Mouse (Mus musculus) midbrain, postnatal 0 days (tissue): ENCODE measurements around the gene Rexo1. TPM values are rescaled to one million over a fixed set of nuclear protein-coding genes. Genes with fewer than 3 reads are reported as not detected.
"Not testable (repeated sequence)": the region's sequence is repeated elsewhere in the genome, so short reads cannot be mapped to it uniquely, and the experiment has no call there.

Experiments
- ATAC-seq: fragments of 200-750 bp; cut with Nextera tagmentation; 2 replicates; pipeline ENCODE4 v1.8.0; 2017; ENCODE audit warnings: moderate number of reproducible peaks, mild to moderate bottlenecking, moderate TSS enrichment, moderate library complexity; ENCODE audit not compliant: low FRiP score
- DNase-seq: peaks from one replicate; pipeline ENCODE4 v3.0.0-alpha.2; 2015; ENCODE audit warnings: low spot score
- H3K27ac ChIP-seq: fragments of 300-500 bp; sonication (generic); 2 replicates; pipeline ENCODE4 v1.5.1; 2014; ENCODE audit warnings: low read depth, mild to moderate bottlenecking, low read length, mixed read lengths
- H3K27me3 ChIP-seq: fragments of 300-500 bp; sonication (generic); 2 replicates; pipeline ENCODE4 v1.6.1; 2014; ENCODE audit warnings: low read length, control low read depth, mixed read lengths; ENCODE audit not compliant: insufficient read depth
- H3K36me3 ChIP-seq: fragments of 300-500 bp; sonication (generic); 2 replicates; pipeline ENCODE4 v1.6.1; 2014; ENCODE audit warnings: low read length, control low read depth, mixed read lengths; ENCODE audit not compliant: insufficient read depth
- H3K4me1 ChIP-seq: fragments of 300-500 bp; sonication (generic); 2 replicates; pipeline ENCODE4 v1.6.1; 2014; ENCODE audit warnings: mild to moderate bottlenecking, control low read depth, antibody characterized with exemption, low read length, mixed read lengths; ENCODE audit not compliant: insufficient read depth
- H3K4me2 ChIP-seq: fragments of 300-500 bp; sonication (generic); 2 replicates; pipeline ENCODE4 v1.6.1; 2014; ENCODE audit warnings: low read depth, mild to moderate bottlenecking, low read length, mixed read lengths; ENCODE audit not compliant: poor library complexity, severe bottlenecking
- H3K4me3 ChIP-seq: fragments of 300-500 bp; sonication (generic); 2 replicates; pipeline ENCODE4 v1.5.1; 2014; ENCODE audit warnings: low read depth, mild to moderate bottlenecking, low read length, moderate library complexity
- H3K9ac ChIP-seq: fragments of 300-500 bp; sonication (generic); replicated peaks from 2 replicates; pipeline ENCODE4 v1.6.1; 2014; ENCODE audit warnings: mild to moderate bottlenecking, low read length, moderate library complexity, mixed read lengths; ENCODE audit not compliant: poor library complexity, severe bottlenecking
- H3K9me3 ChIP-seq: fragments of 300-500 bp; sonication (generic); 2 replicates; pipeline ENCODE4 v1.6.1; 2016; ENCODE audit warnings: low read length, control low read depth
- CTCF ChIP-seq: IDR thresholded peaks from 2 replicates; pipeline ENCODE4 v1.5.1; 2016; ENCODE audit warnings: antibody characterized with exemption, mild to moderate bottlenecking
- WGBS: fragments of 180-500 bp; shearing (Covaris S2); extraction: QIAGEN DNeasy Blood & Tissue Kit; methylation state at CpG from one replicate; pipeline ENCODE4 v1.1.7; 2014; 5-methylcytosine and 5-hydroxymethylcytosine counted together
- polyA plus RNA-seq: library from polyadenylated mRNA; unstranded; fragments of >200 nt; fragmentation: Nextera tagmentation; extraction: Ambion mirVana; gene quantifications from 2 replicates; pipeline ENCODE4 v1.2.1, GENCODE M21; 2015
- total RNA-seq: library from RNA; depleted of rRNA; stranded (reverse); fragments of >200 nt; gene quantifications from 2 replicates; pipeline ENCODE4 v1.2.3, GENCODE M21; 2014

The Rexo1 gene
- total and polyA plus RNA-seq, 2 experiments from 2014 or later: 29.8 to 52.6 TPM

- Histone ChIP-seq H3K9me3 (no peaks in the 10 kb centered on the region), H3K27ac (no peak overlapping the region), H3K4me1 (peaks cover 10% of the 10 kb centered on the region; the same call in 1 of the 2 replicates), H3K9ac (no peak overlapping the region), H3K36me3 (peaks cover 37% of the 10 kb centered on the region), H3K4me3 (no peak overlapping the region), H3K4me2 (no peak overlapping the region), H3K27me3 (no peaks in the 10 kb centered on the region)
- WGBS: 96% methylated on average over 33 of the region's 34 CpGs
- DNase-seq (no peak), ATAC-seq (no peak)
- no peak for TF ChIP-seq CTCF
These were observed 45.5 kb upstream of the Rexo1 start for GRCm38 (mm10) chr10:80606737-80607350.

- Histone ChIP-seq H3K4me2 (no peak overlapping the region), H3K27ac (no peak overlapping the region), H3K4me1 (peaks cover 10% of the 10 kb centered on the region; the same call in 1 of the 2 replicates), H3K9ac (no peak overlapping the region), H3K36me3 (peaks cover 37% of the 10 kb centered on the region), H3K27me3 (no peaks in the 10 kb centered on the region), H3K9me3 (no peaks in the 10 kb centered on the region), H3K4me3 (no peak overlapping the region)
- 95% methylated on average over 23 of the region's 23 CpGs for WGBS
- ATAC-seq (no peak), DNase-seq (no peak)
- TF ChIP-seq CTCF: no peak
These were observed 44.9 kb upstream of the Rexo1 start for GRCm38 (mm10) chr10:80606306-80606705.

- not testable (repeated sequence) for H3K27ac ChIP-seq, ATAC-seq, DNase-seq, H3K4me2 ChIP-seq, H3K9me3 ChIP-seq, H3K9ac ChIP-seq, H3K4me3 ChIP-seq, H3K27me3 ChIP-seq
- WGBS: 88% methylated on average over 4 of the region's 4 CpGs
- H3K36me3 ChIP-seq: peaks cover 37% of the 10 kb centered on the region
- H3K4me1 ChIP-seq: peaks cover 10% of the 10 kb centered on the region; the same call in 1 of the 2 replicates
These were observed 44.4 kb upstream of the Rexo1 start, which contains the start of gene Gm49322 for GRCm38 (mm10) chr10:80605721-80606120. Gene Gm49322, plus strand, starts transcription at chr10:80606021.

GRCm38 (mm10) chr10:80604988-80605387 lies 43.6 kb upstream of the Rexo1 start:
- Histone ChIP-seq H3K27ac (no peak overlapping the region), H3K4me2 (no peak overlapping the region), H3K9me3 (no peaks in the 10 kb centered on the region), H3K9ac (no peak overlapping the region), H3K36me3 (peaks cover 37% of the 10 kb centered on the region), H3K4me3 (no peak overlapping the region), H3K27me3 (no peaks in the 10 kb centered on the region), H3K4me1 (peaks cover 10% of the 10 kb centered on the region; the same call in 1 of the 2 replicates)
- no peak for ATAC-seq
- TF ChIP-seq CTCF: no peak
- WGBS: 94% methylated on average over 2 of the region's 2 CpGs
- no peak for DNase-seq

- H3K36me3 ChIP-seq: peaks cover 30% of the 10 kb centered on the region
- ATAC-seq: no peak
- peaks cover 10% of the 10 kb centered on the region; the same call in 1 of the 2 replicates for H3K4me1 ChIP-seq
- no peak for DNase-seq
- H3K4me3 ChIP-seq: peak overlapping the region; percentile 71; the same call in 1 of the 2 replicates
- H3K9ac ChIP-seq: no peak overlapping the region
- peak overlapping the region; percentile 88; the same call in 1 of the 2 replicates for H3K27ac ChIP-seq
- TF ChIP-seq CTCF: no peak
- peak overlapping the region; percentile 92 for H3K4me2 ChIP-seq
- WGBS: 91% methylated on average over 7 of the region's 7 CpGs
- no peaks in the 10 kb centered on the region for H3K9me3 ChIP-seq
- H3K27me3 ChIP-seq: no peaks in the 10 kb centered on the region
These were observed 42.7 kb upstream of the Rexo1 start for GRCm38 (mm10) chr10:80604001-80604509.

GRCm38 (mm10) chr10:80603364-80603763 lies 42.0 kb upstream of the Rexo1 start:
- ATAC-seq: peak; percentile 3; the same call in 1 of the 2 replicates

More at GRCm38 (mm10) chr10:80603364-80603763, 42.0 kb upstream of the Rexo1 start:
- peak overlapping the region; percentile 64 for H3K9ac ChIP-seq
- DNase-seq: no peak
- H3K4me2 ChIP-seq: peak overlapping the region; percentile 92
- H3K27ac ChIP-seq: peak overlapping the region; percentile 88
- H3K9me3 ChIP-seq: no peaks in the 10 kb centered on the region
- H3K4me1 ChIP-seq: peaks cover 10% of the 10 kb centered on the region; the same call in 1 of the 2 replicates
- peak overlapping the region; percentile 71 for H3K4me3 ChIP-seq
- no peak for TF ChIP-seq CTCF
- WGBS: 34% methylated on average over 7 of the region's 7 CpGs
- H3K27me3 ChIP-seq: no peaks in the 10 kb centered on the region
- H3K36me3 ChIP-seq: peaks cover 23% of the 10 kb centered on the region
